Mouse (Mus musculus) E14TG2a.4 (cell line): ENCODE data around the gene St8sia1.
"Not testable (repeated sequence)": the region's sequence is repeated elsewhere in the genome, so short reads cannot be mapped to it uniquely, and the experiment has no call there.

Experiments used
- H3K27me3 ChIP-seq: 2 replicates; pipeline ENCODE4 v1.6.1; 2014; ENCODE audit warnings: low read length, control low read depth; ENCODE audit not compliant: insufficient read depth
- H3K36me3 ChIP-seq: 2 replicates; pipeline ENCODE4 v1.6.1; 2014; ENCODE audit warnings: low read length, control low read depth; ENCODE audit not compliant: insufficient read depth
- H3K4me1 ChIP-seq: replicated peaks from 2 replicates; pipeline ENCODE4 v1.6.1; 2014; ENCODE audit warnings: low read depth, low read length, control low read depth
- H3K4me3 ChIP-seq: replicated peaks from 2 replicates; pipeline ENCODE4 v1.5.1; 2014; ENCODE audit warnings: mild to moderate bottlenecking, low read length
- H3K9me3 ChIP-seq: 2 replicates; pipeline ENCODE4 v1.6.1; 2014; ENCODE audit warnings: low read length, control low read depth
- CTCF ChIP-seq: conservative IDR thresholded peaks from 2 replicates; pipeline ENCODE4 v1.5.1; 2014; ENCODE audit warnings: low read length
- NANOG ChIP-seq: IDR thresholded peaks from 2 replicates; pipeline ENCODE4 v1.6.1; 2014; ENCODE audit warnings: borderline replicate concordance, low read length, mixed read lengths
- POU5F1 ChIP-seq: IDR thresholded peaks from 2 replicates; pipeline ENCODE4 v1.6.1; 2014; ENCODE audit warnings: low read length, borderline replicate concordance

Gene St8sia1

DNA sequence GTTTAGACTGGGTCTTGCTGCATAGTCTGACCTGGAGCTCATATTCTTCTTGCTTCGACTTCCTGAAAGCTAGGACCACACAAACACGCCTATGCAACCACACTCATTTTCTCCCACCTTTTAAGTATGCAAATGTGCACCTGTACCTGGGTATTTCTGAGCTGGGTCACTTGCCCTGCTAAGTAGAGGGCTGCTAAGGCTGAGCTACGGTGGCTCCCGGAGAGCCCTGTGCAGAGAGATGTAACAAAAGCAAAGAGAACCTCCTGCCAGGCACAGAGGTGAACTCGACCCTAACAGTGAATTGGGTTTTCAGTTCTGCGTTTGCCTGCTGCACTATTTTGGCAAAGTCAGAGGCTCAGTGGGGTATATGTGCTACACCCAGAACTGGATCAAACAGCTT, 23.4 kb upstream of the St8sia1 start:
- Histone ChIP-seq H3K9me3 (no peaks in the 10 kb centered on the region), H3K4me3 (peak overlapping the region; percentile 65), H3K4me1 (peaks cover 78% of the 10 kb centered on the region), H3K36me3 (peaks cover 5% of the 10 kb centered on the region; the same call in 1 of the 2 replicates), H3K27me3 (no peaks in the 10 kb centered on the region)
- no peak for TF ChIP-seq CTCF

DNA sequence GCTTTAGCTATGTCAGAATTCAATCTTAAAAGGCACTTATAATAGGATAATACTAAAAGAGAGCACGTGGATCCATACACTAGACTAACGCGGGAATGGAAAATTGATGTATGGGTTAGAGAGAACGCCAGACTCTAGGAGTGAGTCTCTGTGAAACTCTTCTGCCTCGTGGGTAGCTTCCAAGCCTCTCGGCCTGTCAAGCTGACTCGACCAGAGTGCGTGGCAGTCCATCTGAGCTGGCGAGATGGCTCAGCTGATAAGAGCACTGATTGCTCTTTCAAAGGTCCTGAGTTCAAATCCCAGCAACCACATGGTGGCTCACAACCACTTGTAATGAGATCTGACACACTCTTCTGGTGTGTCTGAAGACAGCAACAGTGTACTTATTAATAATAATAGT, 22.5 kb upstream of the St8sia1 start:
- not testable (repeated sequence) for H3K9me3 ChIP-seq, H3K27me3 ChIP-seq, H3K36me3 ChIP-seq
- Histone ChIP-seq H3K4me1 (peaks cover 81% of the 10 kb centered on the region), H3K4me3 (peak overlapping the region; percentile 65)

DNA sequence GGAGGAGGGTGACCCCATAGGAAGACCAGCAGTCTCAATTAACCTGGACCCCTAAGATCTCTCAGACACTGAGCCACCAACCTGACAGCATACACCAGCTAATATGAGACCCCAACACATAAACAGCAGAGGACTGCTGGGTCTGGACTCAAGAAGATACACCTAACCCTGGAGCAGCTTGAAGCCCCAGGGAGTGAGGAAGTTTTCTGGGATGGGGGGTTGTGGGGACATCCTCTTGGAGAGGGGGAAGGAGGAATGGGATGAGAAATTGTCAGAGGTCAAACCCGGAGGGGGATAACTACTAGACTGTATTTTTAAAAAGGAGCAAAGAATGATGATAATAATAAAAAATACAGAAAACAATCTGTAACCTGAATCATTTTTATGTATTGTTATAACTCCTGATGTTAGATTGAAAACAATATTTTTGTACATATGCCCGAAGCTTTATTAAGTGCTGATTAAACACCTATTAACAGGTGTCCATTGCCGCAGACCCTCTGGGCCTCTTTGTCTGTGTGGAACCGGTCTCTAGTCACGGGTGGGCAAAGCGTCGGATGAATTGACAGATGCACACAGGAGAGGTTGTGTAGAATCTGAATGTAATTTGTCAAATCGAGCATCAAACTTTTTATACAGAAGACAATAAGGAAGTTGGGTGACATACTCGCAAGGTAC, 21.4 kb upstream of the St8sia1 start:
- not testable (repeated sequence) for H3K9me3 ChIP-seq, H3K27me3 ChIP-seq
- H3K36me3 ChIP-seq, result peaks cover 12% of the 10 kb centered on the region
- H3K4me1 ChIP-seq, result peaks cover 80% of the 10 kb centered on the region
- H3K4me3 ChIP-seq, result peak overlapping the region; percentile 21

DNA sequence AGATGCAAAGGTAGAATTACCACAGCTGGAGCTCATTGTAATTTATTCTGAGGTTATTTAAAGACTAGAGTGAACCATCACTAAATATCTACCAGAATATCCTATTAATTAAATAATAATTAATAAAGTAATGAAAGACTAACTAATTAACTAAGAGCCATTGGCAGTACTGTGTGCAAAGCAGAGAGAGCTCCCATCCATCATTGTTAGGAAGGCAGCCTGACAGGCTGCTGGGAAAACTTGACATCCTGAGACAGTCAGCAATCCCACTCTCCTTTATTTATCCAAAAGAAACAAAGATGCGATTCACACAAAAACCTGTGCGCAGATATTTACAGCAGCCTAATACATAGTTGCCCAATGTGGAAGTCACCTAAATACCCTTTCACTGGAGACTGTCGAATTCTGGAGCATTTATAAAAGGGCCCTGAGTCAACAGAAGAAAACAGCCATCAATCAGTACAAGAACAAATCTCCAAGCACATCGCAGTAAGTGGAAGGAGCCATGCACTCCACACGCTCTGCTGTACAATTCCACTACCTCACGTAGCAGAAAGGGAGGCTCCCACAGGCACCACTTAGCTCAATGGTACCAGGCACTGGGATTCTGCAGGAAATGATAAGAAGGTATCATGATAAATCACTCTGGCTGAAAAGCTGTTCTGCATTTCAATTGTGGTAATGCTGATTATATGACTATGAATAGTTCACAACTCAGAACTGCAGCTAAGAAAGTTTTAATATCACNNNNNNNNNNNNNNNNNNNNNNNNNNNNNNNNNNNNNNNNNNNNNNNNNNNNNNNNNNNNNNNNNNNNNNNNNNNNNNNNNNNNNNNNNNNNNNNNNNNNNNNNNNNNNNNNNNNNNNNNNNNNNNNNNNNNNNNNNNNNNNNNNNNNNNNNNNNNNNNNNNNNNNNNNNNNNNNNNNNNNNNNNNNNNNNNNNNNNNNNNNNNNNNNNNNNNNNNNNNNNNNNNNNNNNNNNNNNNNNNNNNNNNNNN, 15.7 kb upstream of the St8sia1 start:
- TF ChIP-seq NANOG (no peak), POU5F1 (no peak), CTCF (no peak)
- no peaks in the 10 kb centered on the region for H3K27me3 ChIP-seq
- no peaks in the 10 kb centered on the region for H3K9me3 ChIP-seq
- H3K4me3 ChIP-seq, result 0 out of 2 replicates have a peak overlapping the region, but pooled peaks have one; percentile 21
- peaks cover 79% of the 10 kb centered on the region for H3K4me1 ChIP-seq
- peaks cover 42% of the 10 kb centered on the region for H3K36me3 ChIP-seq

DNA sequence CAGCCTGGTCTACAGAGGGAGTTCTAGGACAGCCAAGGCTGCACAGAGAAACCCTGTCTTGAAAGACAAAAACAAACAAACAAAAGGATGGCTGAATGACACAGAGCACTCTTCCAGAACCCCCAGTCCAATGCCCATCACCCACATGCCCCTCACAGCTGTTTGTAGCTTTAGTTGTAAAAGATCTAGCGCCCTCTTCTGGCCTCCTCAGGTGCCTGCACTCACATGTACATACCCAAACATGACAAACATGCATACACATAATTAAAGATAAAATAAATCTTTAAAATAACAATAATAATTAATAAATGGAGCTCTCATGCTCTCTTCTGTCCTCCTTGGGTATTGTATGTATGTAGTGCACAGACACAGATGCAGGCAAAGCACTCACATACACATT, 13.0 kb upstream of the St8sia1 start:
- Histone ChIP-seq H3K36me3 (peaks cover 54% of the 10 kb centered on the region), H3K4me3 (no peak overlapping the region), H3K27me3 (no peaks in the 10 kb centered on the region), H3K4me1 (peaks cover 72% of the 10 kb centered on the region), H3K9me3 (no peaks in the 10 kb centered on the region)
- no peak for TF ChIP-seq POU5F1
- peak; percentile 50 for TF ChIP-seq CTCF

DNA sequence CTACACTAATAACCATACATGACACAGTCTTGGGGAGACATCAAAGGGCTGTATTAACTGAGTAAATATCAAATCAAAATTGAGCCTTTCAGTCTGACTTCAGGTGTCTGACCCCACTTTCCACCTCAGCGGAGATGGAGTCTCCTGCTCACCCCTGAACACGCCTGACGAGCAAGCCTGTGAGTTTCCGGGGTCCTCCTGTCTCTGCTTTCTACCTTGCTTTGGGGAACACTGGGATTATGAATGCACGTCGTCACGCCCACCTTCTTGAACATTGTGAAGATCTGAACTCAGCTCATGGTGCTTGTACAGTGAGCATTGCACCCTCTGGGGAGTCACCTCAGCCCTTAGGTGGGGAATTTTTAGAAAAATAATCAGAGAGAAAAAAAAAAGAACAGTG, 9.0 kb upstream of the St8sia1 start:
- no peak for TF ChIP-seq NANOG
- TF ChIP-seq POU5F1, result no peak
- no peak for TF ChIP-seq CTCF
- Histone ChIP-seq H3K36me3 (peaks cover 42% of the 10 kb centered on the region), H3K9me3 (peaks cover 8% of the 10 kb centered on the region), H3K4me1 (peaks cover 34% of the 10 kb centered on the region), H3K27me3 (no peaks in the 10 kb centered on the region), H3K4me3 (no peak overlapping the region)

DNA sequence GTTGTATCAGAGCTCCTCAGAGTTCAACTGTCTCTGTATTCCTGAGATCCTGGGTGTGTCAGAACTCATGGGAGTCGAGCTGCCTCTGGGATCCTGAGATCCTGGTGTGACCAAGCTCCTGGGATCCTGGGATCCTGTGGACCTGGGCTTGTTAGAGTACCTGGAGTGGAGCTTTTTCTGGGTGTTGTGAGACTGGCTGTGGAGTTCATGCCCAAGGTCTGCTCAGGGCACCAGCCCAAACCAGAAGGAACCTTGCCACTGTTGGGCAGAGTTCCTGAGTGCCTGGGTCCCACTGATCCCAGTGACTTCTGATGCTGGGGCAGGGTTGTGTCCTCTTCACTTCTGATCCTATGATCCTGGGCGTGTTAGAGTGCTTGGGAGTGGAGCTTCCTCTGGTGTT, 8.0 kb upstream of the St8sia1 start:
- peaks cover 26% of the 10 kb centered on the region for H3K4me1 ChIP-seq
- H3K4me3 ChIP-seq, result no peak overlapping the region
- TF ChIP-seq NANOG (no peak), POU5F1 (no peak), CTCF (no peak)
- H3K36me3 ChIP-seq, result peaks cover 37% of the 10 kb centered on the region
- peaks cover 8% of the 10 kb centered on the region for H3K9me3 ChIP-seq
- no peaks in the 10 kb centered on the region for H3K27me3 ChIP-seq

DNA sequence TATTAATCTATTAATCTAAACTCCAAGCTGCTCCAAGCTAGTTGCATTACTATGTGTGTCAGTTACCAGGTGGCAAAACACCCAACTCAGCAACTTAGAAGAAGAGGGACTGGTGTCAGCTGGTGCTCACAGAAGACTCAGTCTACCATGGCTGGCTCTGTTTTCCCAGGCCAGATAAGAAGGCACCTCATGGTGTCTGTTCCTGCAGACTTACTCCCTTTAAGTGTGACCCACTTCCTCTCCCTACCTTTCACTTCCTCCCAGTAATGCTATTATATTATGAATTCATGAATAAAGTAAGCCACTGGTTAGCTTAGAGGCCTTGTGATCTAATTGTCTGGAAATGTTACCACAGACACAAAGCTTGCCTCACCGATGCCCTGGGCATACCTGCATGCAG, 3.2 kb upstream of the St8sia1 start:
- peaks cover 19% of the 10 kb centered on the region for H3K27me3 ChIP-seq
- peaks cover 29% of the 10 kb centered on the region for H3K4me1 ChIP-seq
- TF ChIP-seq POU5F1 (no peak), CTCF (no peak), NANOG (no peak)
- peaks cover 8% of the 10 kb centered on the region for H3K9me3 ChIP-seq
- H3K36me3 ChIP-seq, result peaks cover 4% of the 10 kb centered on the region; the same call in 1 of the 2 replicates
- H3K4me3 ChIP-seq, result no peak overlapping the region
